Mouse (Mus musculus) embryonic facial prominence, embryonic 12.5 days (tissue): ENCODE measurements around the gene A330070K13Rik. TPM values are rescaled to one million over a fixed set of nuclear protein-coding genes. Genes with fewer than 3 reads are reported as not detected.

Experiments
- polyA plus RNA-seq: library from polyadenylated mRNA; unstranded; fragments of >200 nt; fragmentation: Nextera tagmentation; extraction: Ambion mirVana; gene quantifications from 2 replicates; pipeline ENCODE4 v1.2.1, GENCODE M21; 2016

Gene A330070K13Rik
- polyA plus RNA-seq, 1 experiment from 2014 or later = not detected

Other genes starting within 250 kb of the A330070K13Rik start
- 7.3 and 8.7 TPM in 2 replicates for gene Kctd7, start 239.8 kb downstream of the A330070K13Rik start, polyA plus RNA-seq
- 26.3 and 30.3 TPM in 2 replicates for gene Rabgef1, start 212.8 kb downstream of the A330070K13Rik start, polyA plus RNA-seq
- gene Tmem248, start 167.6 kb downstream of the A330070K13Rik start, polyA plus RNA-seq = 37.6 and 38.2 TPM in 2 replicates
- gene Sbds, start 129.1 kb downstream of the A330070K13Rik start, polyA plus RNA-seq = 67.2 and 67.7 TPM in 2 replicates
- gene Tyw1, start 129.0 kb downstream of the A330070K13Rik start, polyA plus RNA-seq = 29.8 and 30.4 TPM in 2 replicates
- 2.3 and 3.1 TPM in 2 replicates for gene Caln1, start 15.2 kb downstream of the A330070K13Rik start, polyA plus RNA-seq